Mouse (Mus musculus): Measurements from ENCODE around the gene Map4. TPM values are rescaled to one million over a fixed set of nuclear protein-coding genes. Genes with fewer than 3 reads are reported as not detected.
"Not testable (repeated sequence)": the region's sequence is repeated elsewhere in the genome, so short reads cannot be mapped to it uniquely, and the experiment has no call there.

Map4 gene
- polyA plus RNA-seq, 1 experiment from 2014 or later = 144 TPM

GRCm38 (mm10) chr9:109968351-109969116 lies 37.3 kb downstream of the Map4 start:
- no peak for ATAC-seq
- H3K4me3 ChIP-seq (replicated peaks; ENCODE audit: low read length) = no peak overlapping the region
- H3K4me2 ChIP-seq (ENCODE audit: low read length) = no peak overlapping the region
- no peaks in the 10 kb centered on the region for H3K27me3 ChIP-seq (replicated peaks; ENCODE audit: control insufficient read depth, insufficient read depth, low read length)
- 71% methylated on average over 4 of the region's 4 CpGs for WGBS
- H3K36me3 ChIP-seq (ENCODE audit: control insufficient read depth, insufficient read depth) = no peaks in the 10 kb centered on the region
- no peak overlapping the region for H3K9ac ChIP-seq (replicated peaks; ENCODE audit: low read depth, low read length)
- H3K9me3 ChIP-seq (ENCODE audit: control insufficient read depth, low read length) = no peaks in the 10 kb centered on the region
- H3K4me1 ChIP-seq (replicated peaks; ENCODE audit: control insufficient read depth, insufficient read depth, low read length) = peaks cover 9% of the 10 kb centered on the region; the same call in 1 of the 2 replicates
- H3K27ac ChIP-seq (ENCODE audit: low read length) = no peak overlapping the region

DNA sequence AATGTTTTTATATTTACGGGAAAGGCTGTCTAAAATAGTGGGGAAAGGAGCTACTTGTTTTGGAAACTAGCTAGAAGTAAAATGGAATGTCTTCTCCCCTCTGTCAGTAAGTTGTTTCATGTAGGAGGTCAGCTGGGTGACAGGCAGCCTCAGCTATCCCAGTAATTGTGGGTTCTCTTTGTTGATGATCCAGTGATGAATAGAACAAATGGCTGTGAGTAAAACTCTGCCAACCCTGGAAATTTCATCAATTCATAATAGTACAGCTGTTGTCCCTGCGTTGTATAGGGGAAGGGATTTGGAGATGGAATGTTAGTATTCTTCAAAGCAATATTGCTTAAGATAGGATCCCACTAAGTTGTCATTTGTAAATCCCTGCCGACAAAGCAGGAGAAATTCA lies 37.9 kb downstream of the Map4 start:
- no peak overlapping the region for H3K4me2 ChIP-seq (ENCODE audit: low read length)
- no peak overlapping the region for H3K4me3 ChIP-seq (replicated peaks; ENCODE audit: low read length)
- no peak overlapping the region for H3K9ac ChIP-seq (replicated peaks; ENCODE audit: low read depth, low read length)
- no peaks in the 10 kb centered on the region for H3K9me3 ChIP-seq (ENCODE audit: control insufficient read depth, low read length)
- WGBS = 52% methylated on average over 3 of the region's 3 CpGs
- ATAC-seq = peak; percentile 43; the same call in 1 of the 2 replicates
- H3K27me3 ChIP-seq (replicated peaks; ENCODE audit: control insufficient read depth, insufficient read depth, low read length) = no peaks in the 10 kb centered on the region
- H3K36me3 ChIP-seq (ENCODE audit: control insufficient read depth, insufficient read depth) = no peaks in the 10 kb centered on the region
- peaks cover 9% of the 10 kb centered on the region; the same call in 1 of the 2 replicates for H3K4me1 ChIP-seq (replicated peaks; ENCODE audit: control insufficient read depth, insufficient read depth, low read length)
- H3K27ac ChIP-seq (ENCODE audit: low read length) = no peak overlapping the region

DNA sequence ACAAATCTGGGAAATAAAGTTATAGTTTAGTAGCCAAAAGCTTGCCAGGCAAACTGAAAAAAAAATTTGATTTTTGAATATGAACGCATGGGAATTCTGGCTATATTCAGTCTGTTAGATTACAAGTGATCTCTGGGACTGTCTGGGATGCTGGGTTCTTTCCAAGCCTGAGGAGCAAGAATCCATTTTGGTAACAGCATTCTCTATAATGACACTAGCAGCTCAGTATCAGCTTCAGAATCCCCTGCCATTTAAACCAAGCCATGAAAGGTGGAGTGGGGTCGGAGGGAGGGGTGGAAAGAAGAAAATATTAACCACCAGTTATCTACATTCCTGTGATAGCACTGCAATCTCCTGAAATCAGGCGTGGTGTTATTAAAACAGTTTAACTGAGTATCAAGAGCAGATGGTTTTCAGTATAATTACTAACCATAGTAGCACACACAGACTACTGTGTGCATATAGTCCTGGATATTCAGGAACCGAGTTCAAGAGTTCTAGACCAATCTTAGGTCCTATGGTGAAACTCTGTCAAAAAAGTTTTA lies 38.6 kb downstream of the Map4 start:
- Histone ChIP-seq H3K27ac (ENCODE audit: low read length) (peak overlapping the region; percentile 6; the same call in 1 of the 2 replicates), H3K4me1 (replicated peaks; ENCODE audit: control insufficient read depth, insufficient read depth, low read length) (peaks cover 9% of the 10 kb centered on the region; the same call in 1 of the 2 replicates), H3K9ac (replicated peaks; ENCODE audit: low read depth, low read length) (no peak overlapping the region), H3K4me2 (ENCODE audit: low read length) (no peak overlapping the region), H3K9me3 (ENCODE audit: control insufficient read depth, low read length) (no peaks in the 10 kb centered on the region), H3K4me3 (replicated peaks; ENCODE audit: low read length) (no peak overlapping the region), H3K27me3 (replicated peaks; ENCODE audit: control insufficient read depth, insufficient read depth, low read length) (no peaks in the 10 kb centered on the region), H3K36me3 (ENCODE audit: control insufficient read depth, insufficient read depth) (no peaks in the 10 kb centered on the region)
- WGBS = 73% methylated on average over 4 of the region's 4 CpGs
- ATAC-seq = no peak

- H3K4me1 ChIP-seq (replicated peaks; ENCODE audit: control insufficient read depth, insufficient read depth, low read length); H3K4me3 ChIP-seq (replicated peaks; ENCODE audit: low read length); H3K36me3 ChIP-seq (ENCODE audit: control insufficient read depth, insufficient read depth); H3K9me3 ChIP-seq (ENCODE audit: control insufficient read depth, low read length); H3K27ac ChIP-seq (ENCODE audit: low read length); H3K9ac ChIP-seq (replicated peaks; ENCODE audit: low read depth, low read length); ATAC-seq; H3K4me2 ChIP-seq (ENCODE audit: low read length); H3K27me3 ChIP-seq (replicated peaks; ENCODE audit: control insufficient read depth, insufficient read depth, low read length): not testable (repeated sequence)
- 98% methylated on average over 5 of the region's 5 CpGs for WGBS
Measured at GRCm38 (mm10) chr9:109971711-109972110, 40.5 kb downstream of the Map4 start.

GRCm38 (mm10) chr9:109980223-109980622 lies 49.0 kb downstream of the Map4 start:
- 93% methylated on average over 4 of the region's 4 CpGs for WGBS
- not testable (repeated sequence) for ATAC-seq; H3K4me1 ChIP-seq (replicated peaks; ENCODE audit: control insufficient read depth, insufficient read depth, low read length); H3K9ac ChIP-seq (replicated peaks; ENCODE audit: low read depth, low read length); H3K9me3 ChIP-seq (ENCODE audit: control insufficient read depth, low read length); H3K4me3 ChIP-seq (replicated peaks; ENCODE audit: low read length); H3K4me2 ChIP-seq (ENCODE audit: low read length); H3K27me3 ChIP-seq (replicated peaks; ENCODE audit: control insufficient read depth, insufficient read depth, low read length); H3K27ac ChIP-seq (ENCODE audit: low read length); H3K36me3 ChIP-seq (ENCODE audit: control insufficient read depth, insufficient read depth)

- H3K36me3 ChIP-seq (ENCODE audit: control insufficient read depth, insufficient read depth) = no peaks in the 10 kb centered on the region; the same call in 1 of the 2 replicates
- H3K9ac ChIP-seq (replicated peaks; ENCODE audit: low read depth, low read length) = no peak overlapping the region
- peak; percentile 91 for ATAC-seq
- no peak overlapping the region for H3K4me3 ChIP-seq (replicated peaks; ENCODE audit: low read length)
- peaks cover 7% of the 10 kb centered on the region; the same call in 1 of the 2 replicates for H3K4me1 ChIP-seq (replicated peaks; ENCODE audit: control insufficient read depth, insufficient read depth, low read length)
- no peak overlapping the region for H3K4me2 ChIP-seq (ENCODE audit: low read length)
- H3K27me3 ChIP-seq (replicated peaks; ENCODE audit: control insufficient read depth, insufficient read depth, low read length) = no peaks in the 10 kb centered on the region
- WGBS = 22% methylated on average over 4 of the region's 4 CpGs
- H3K27ac ChIP-seq (ENCODE audit: low read length) = no peak overlapping the region
- H3K9me3 ChIP-seq (ENCODE audit: control insufficient read depth, low read length) = no peaks in the 10 kb centered on the region
Measured at GRCm38 (mm10) chr9:109985416-109985815, 54.2 kb downstream of the Map4 start.

- no peaks in the 10 kb centered on the region for H3K27me3 ChIP-seq (replicated peaks; ENCODE audit: control insufficient read depth, insufficient read depth, low read length)
- H3K4me2 ChIP-seq (ENCODE audit: low read length) = no peak overlapping the region
- no peak overlapping the region for H3K27ac ChIP-seq (ENCODE audit: low read length)
- H3K4me1 ChIP-seq (replicated peaks; ENCODE audit: control insufficient read depth, insufficient read depth, low read length) = peaks cover 7% of the 10 kb centered on the region; the same call in 1 of the 2 replicates
- H3K9me3 ChIP-seq (ENCODE audit: control insufficient read depth, low read length) = no peaks in the 10 kb centered on the region
- WGBS = 54% methylated on average over 1 of the region's 1 CpGs
- no peak overlapping the region for H3K4me3 ChIP-seq (replicated peaks; ENCODE audit: low read length)
- no peak overlapping the region for H3K9ac ChIP-seq (replicated peaks; ENCODE audit: low read depth, low read length)
- no peak for ATAC-seq
- H3K36me3 ChIP-seq (ENCODE audit: control insufficient read depth, insufficient read depth) = no peaks in the 10 kb centered on the region
Measured at GRCm38 (mm10) chr9:109989084-109989483, 57.8 kb downstream of the Map4 start.

DNA sequence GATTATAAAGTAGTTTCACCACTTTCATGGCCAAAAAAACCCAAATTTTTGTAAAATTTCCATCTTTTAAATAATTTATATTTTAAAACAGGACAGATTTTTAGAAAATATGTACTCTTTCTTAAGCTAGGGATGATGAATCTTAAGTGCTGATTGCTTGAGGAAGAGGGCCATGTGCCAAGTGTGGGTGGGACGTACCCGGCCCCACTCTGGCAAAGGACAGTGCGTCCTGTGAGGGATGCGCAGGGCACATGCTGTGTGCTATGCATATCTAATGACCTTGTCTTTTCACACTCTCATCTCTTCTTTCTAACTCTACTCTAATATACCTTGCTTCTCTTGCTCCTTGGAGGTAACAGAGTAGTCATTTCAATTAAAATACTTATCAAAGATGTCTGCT lies 66.2 kb downstream of the Map4 start:
- Histone ChIP-seq H3K4me2 (ENCODE audit: low read length) (no peak overlapping the region), H3K4me1 (replicated peaks; ENCODE audit: control insufficient read depth, insufficient read depth, low read length) (peaks cover 6% of the 10 kb centered on the region), H3K27me3 (replicated peaks; ENCODE audit: control insufficient read depth, insufficient read depth, low read length) (no peaks in the 10 kb centered on the region), H3K9me3 (ENCODE audit: control insufficient read depth, low read length) (no peaks in the 10 kb centered on the region), H3K27ac (ENCODE audit: low read length) (no peak overlapping the region), H3K36me3 (ENCODE audit: control insufficient read depth, insufficient read depth) (no peaks in the 10 kb centered on the region), H3K9ac (replicated peaks; ENCODE audit: low read depth, low read length) (no peak overlapping the region), H3K4me3 (replicated peaks; ENCODE audit: low read length) (no peak overlapping the region)
- WGBS = 57% methylated on average over 4 of the region's 4 CpGs
- ATAC-seq = no peak

DNA sequence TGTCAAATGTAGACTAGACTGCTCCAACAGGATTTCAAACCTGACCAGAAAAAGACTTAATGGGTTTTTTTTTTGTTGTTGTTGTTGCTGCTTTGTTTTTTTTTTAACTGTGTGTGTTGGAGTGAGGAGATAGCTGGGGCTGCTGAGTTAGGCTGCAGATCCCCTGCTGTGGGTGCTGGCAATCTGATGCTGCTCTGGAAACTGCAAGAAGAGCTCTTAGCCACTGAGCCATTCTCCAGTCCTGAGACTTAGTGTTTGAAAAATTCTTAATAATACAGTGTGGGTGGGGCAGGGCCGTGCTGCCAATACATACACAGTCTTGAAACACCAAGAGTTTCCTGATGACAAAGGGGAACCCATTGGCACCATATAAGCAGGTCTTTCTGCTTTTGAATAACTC lies 70.7 kb downstream of the Map4 start:
- 16% methylated on average over 1 of the region's 1 CpGs for whole genome bisulfite sequencing
- Histone ChIP-seq H3K4me2 (ENCODE audit: low read length) (no peak overlapping the region), H3K9ac (replicated peaks; ENCODE audit: low read depth, low read length) (no peak overlapping the region), H3K4me1 (replicated peaks; ENCODE audit: control insufficient read depth, insufficient read depth, low read length) (peaks cover 11% of the 10 kb centered on the region), H3K36me3 (ENCODE audit: control insufficient read depth, insufficient read depth) (no peaks in the 10 kb centered on the region), H3K9me3 (ENCODE audit: control insufficient read depth, low read length) (no peaks in the 10 kb centered on the region), H3K4me3 (replicated peaks; ENCODE audit: low read length) (no peak overlapping the region), H3K27me3 (replicated peaks; ENCODE audit: control insufficient read depth, insufficient read depth, low read length) (no peaks in the 10 kb centered on the region), H3K27ac (ENCODE audit: low read length) (no peak overlapping the region)
- no peak for ATAC-seq
